ENCODE assay signal across 13 mouse cellular contexts in the genomic region with DNA sequence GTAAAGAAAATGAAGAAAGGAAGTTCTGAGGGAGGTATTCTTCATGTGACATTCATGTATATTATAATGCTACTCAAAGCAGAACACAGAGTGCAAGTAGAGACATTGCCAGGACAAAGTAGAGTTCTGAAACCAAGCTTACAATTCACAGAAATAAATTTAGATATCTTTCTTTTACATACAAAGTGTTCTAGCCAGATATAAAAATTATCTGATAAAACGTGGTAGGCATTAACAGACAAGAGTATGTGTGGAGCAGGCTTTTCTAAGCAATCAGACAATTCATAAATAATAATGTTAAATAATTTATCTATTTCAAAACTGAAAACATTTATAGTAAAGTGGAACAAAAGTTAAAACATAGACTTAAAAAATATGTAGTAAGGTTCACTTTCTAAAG.
"Had no signal": no experiment of that assay in that cellular context is flagged by ENCODE, and none has a peak within 500 bp of the region (broad histone marks: within the 10 kb centered on the region; RNA-seq: fewer than 3 reads in every experiment).

No protein-coding gene starts in this region.

- H3K9me3 ChIP-seq: intestine, embryonic 15.5 days; limb, embryonic 10.5 days; megakaryocyte, embryonic 14.5 days; midbrain, embryonic 12.5 days had no signal

- H3K36me3 ChIP-seq: intestine, embryonic 15.5 days; midbrain, embryonic 12.5 days had no signal

- H3K27ac ChIP-seq: hindbrain, postnatal 0 days; intestine, embryonic 15.5 days; limb, embryonic 10.5 days; midbrain, embryonic 12.5 days had no signal

- H3K4me1 ChIP-seq: intestine, embryonic 15.5 days; limb, embryonic 10.5 days had no signal

- H3K4me2 ChIP-seq: intestine, embryonic 15.5 days; midbrain, embryonic 12.5 days had no signal

- H3K9ac ChIP-seq: intestine, embryonic 15.5 days; midbrain, embryonic 12.5 days had no signal

- ATAC-seq: hindbrain, postnatal 0 days; intestine, embryonic 15.5 days; lung, postnatal 0 days had no signal

- DNase-seq: kidney, adult 18-20 months; kidney, postnatal 36 days; layer of hippocampus, adult 9-11 months; lung, adult 2 months; lung, postnatal 4 days; right cerebral cortex, postnatal 25 days; thymus, postnatal 36 days had no signal

- H3K27me3 ChIP-seq: intestine, embryonic 15.5 days; megakaryocyte, embryonic 14.5 days; midbrain, embryonic 12.5 days had no signal

- H3K4me3 ChIP-seq: intestine, embryonic 15.5 days; limb, embryonic 10.5 days; megakaryocyte, embryonic 14.5 days; midbrain, embryonic 12.5 days had no signal
